Mouse (Mus musculus) intestine, embryonic 14.5 days (tissue): Measurements from ENCODE around the gene Ptpn11. TPM values are rescaled to one million over a fixed set of nuclear protein-coding genes. Genes with fewer than 3 reads are reported as not detected.

ENCODE experiments used
- ATAC-seq: fragments of 200-750 bp; cut with Nextera tagmentation; replicated peaks from 2 replicates; pipeline ENCODE4 v1.8.0; 2017; ENCODE audit warnings: low read depth, moderate number of reproducible peaks, moderate TSS enrichment, moderate library complexity; ENCODE audit not compliant: low FRiP score, low TSS enrichment
- DNase-seq: peaks from one replicate; pipeline ENCODE4 v3.0.0-alpha.2; 2018; ENCODE audit warnings: low spot score
- H3K27ac ChIP-seq: fragments of 300-500 bp; sonication (generic); 2 replicates; pipeline ENCODE4 v1.5.1; 2014; ENCODE audit warnings: low read depth, mild to moderate bottlenecking, control low read depth
- H3K27me3 ChIP-seq: fragments of 300-500 bp; sonication (generic); replicated peaks from 2 replicates; pipeline ENCODE4 v1.6.1; 2014; ENCODE audit warnings: low read length, control low read depth; ENCODE audit not compliant: control insufficient read depth, insufficient read depth
- H3K36me3 ChIP-seq: fragments of 300-500 bp; sonication (generic); 2 replicates; pipeline ENCODE4 v1.6.1; 2014; ENCODE audit warnings: low read length, control low read depth; ENCODE audit not compliant: control insufficient read depth, insufficient read depth
- H3K4me1 ChIP-seq: fragments of 300-500 bp; sonication (generic); replicated peaks from 2 replicates; pipeline ENCODE4 v1.6.1; 2014; ENCODE audit warnings: low read length, control low read depth, mixed read lengths; ENCODE audit not compliant: control insufficient read depth, insufficient read depth
- H3K4me2 ChIP-seq: fragments of 300-500 bp; sonication (generic); 2 replicates; pipeline ENCODE4 v1.6.1; 2014; ENCODE audit warnings: low read length
- H3K4me3 ChIP-seq: fragments of 300-500 bp; sonication (generic); 2 replicates; pipeline ENCODE4 v1.5.1; 2014; ENCODE audit warnings: low read depth, low read length, control low read depth, mixed read lengths
- H3K9ac ChIP-seq: fragments of 300-500 bp; sonication (generic); 2 replicates; pipeline ENCODE4 v1.6.1; 2014; ENCODE audit warnings: mild to moderate bottlenecking, low read length
- H3K9me3 ChIP-seq: fragments of 300-500 bp; sonication (generic); 2 replicates; pipeline ENCODE4 v1.6.1; 2016; ENCODE audit warnings: low read length, control low read depth; ENCODE audit not compliant: control insufficient read depth
- WGBS: fragments of 180-500 bp; shearing (Covaris S2); extraction: QIAGEN DNeasy Blood & Tissue Kit; methylation state at CpG from one replicate; pipeline ENCODE4 v1.1.7; 2014; 5-methylcytosine and 5-hydroxymethylcytosine counted together
- polyA plus RNA-seq: library from polyadenylated mRNA; unstranded; fragments of >200 nt; fragmentation: Nextera tagmentation; extraction: Ambion mirVana; gene quantifications from 2 replicates; pipeline ENCODE4 v1.2.1, GENCODE M21; 2014

Gene Ptpn11
- polyA plus RNA-seq, 1 experiment from 2014 or later: 23.2 TPM

GRCm38 (mm10) chr5:121123399-121123798 is 67.8 kb downstream of the Ptpn11 start:
- Histone ChIP-seq H3K27ac (no peak overlapping the region), H3K9ac (no peak overlapping the region), H3K4me1 (no peaks in the 10 kb centered on the region), H3K4me2 (no peak overlapping the region), H3K9me3 (no peaks in the 10 kb centered on the region), H3K27me3 (no peaks in the 10 kb centered on the region), H3K4me3 (no peak overlapping the region), H3K36me3 (no peaks in the 10 kb centered on the region)
- 77% methylated on average over 5 of the region's 5 CpGs for WGBS
- ATAC-seq (no peak), DNase-seq (no peak)

- H3K4me1 ChIP-seq: 0 out of 2 replicates have a peak, but pooled peaks cover 2% of the 10 kb centered on the region
- no peak overlapping the region for H3K27ac ChIP-seq
- WGBS: 84% methylated on average over 3 of the region's 3 CpGs
- H3K9ac ChIP-seq: no peak overlapping the region
- no peaks in the 10 kb centered on the region for H3K9me3 ChIP-seq
- DNase-seq: no peak
- no peaks in the 10 kb centered on the region for H3K27me3 ChIP-seq
- no peak overlapping the region for H3K4me3 ChIP-seq
- H3K36me3 ChIP-seq: no peaks in the 10 kb centered on the region
- no peak overlapping the region for H3K4me2 ChIP-seq
- ATAC-seq: no peak
Measured at GRCm38 (mm10) chr5:121122577-121122976, 68.6 kb downstream of the Ptpn11 start.

GRCm38 (mm10) chr5:121122036-121122435 is 69.2 kb downstream of the Ptpn11 start:
- 98% methylated on average over 3 of the region's 3 CpGs for WGBS
- H3K27me3 ChIP-seq: no peaks in the 10 kb centered on the region
- no peaks in the 10 kb centered on the region for H3K9me3 ChIP-seq
- no peak for DNase-seq
- H3K4me2 ChIP-seq: no peak overlapping the region
- ATAC-seq: no peak
- no peak overlapping the region for H3K27ac ChIP-seq
- H3K9ac ChIP-seq: no peak overlapping the region
- H3K36me3 ChIP-seq: no peaks in the 10 kb centered on the region
- no peak overlapping the region for H3K4me3 ChIP-seq
- 0 out of 2 replicates have a peak, but pooled peaks cover 2% of the 10 kb centered on the region for H3K4me1 ChIP-seq

GRCm38 (mm10) chr5:121119331-121120034 is 71.7 kb downstream of the Ptpn11 start:
- Histone ChIP-seq H3K27me3 (no peaks in the 10 kb centered on the region), H3K27ac (no peak overlapping the region), H3K9ac (no peak overlapping the region), H3K36me3 (no peaks in the 10 kb centered on the region), H3K4me2 (no peak overlapping the region), H3K4me3 (no peak overlapping the region), H3K9me3 (no peaks in the 10 kb centered on the region), H3K4me1 (0 out of 2 replicates have a peak, but pooled peaks cover 2% of the 10 kb centered on the region)
- ATAC-seq (no peak), DNase-seq (no peak)
- WGBS: 68% methylated on average over 13 of the region's 13 CpGs

GRCm38 (mm10) chr5:121118345-121118744 is 72.9 kb downstream of the Ptpn11 start:
- DNase-seq (no peak), ATAC-seq (no peak)
- Histone ChIP-seq H3K4me3 (no peak overlapping the region), H3K27ac (no peak overlapping the region), H3K27me3 (no peaks in the 10 kb centered on the region), H3K4me2 (no peak overlapping the region), H3K9me3 (no peaks in the 10 kb centered on the region), H3K36me3 (no peaks in the 10 kb centered on the region), H3K9ac (no peak overlapping the region), H3K4me1 (0 out of 2 replicates have a peak, but pooled peaks cover 2% of the 10 kb centered on the region)
- 42% methylated on average over 4 of the region's 4 CpGs for WGBS

- no peaks in the 10 kb centered on the region for H3K27me3 ChIP-seq
Measured at GRCm38 (mm10) chr5:121116941-121117340, 74.3 kb downstream of the Ptpn11 start.

GRCm38 (mm10) chr5:121115391-121116157 is 75.6 kb downstream of the Ptpn11 start:
- H3K4me1 ChIP-seq: 0 out of 2 replicates have a peak, but pooled peaks cover 2% of the 10 kb centered on the region
- no peaks in the 10 kb centered on the region for H3K9me3 ChIP-seq
- 69% methylated on average over 8 of the region's 8 CpGs for WGBS
- no peak overlapping the region for H3K4me3 ChIP-seq
- DNase-seq (no peak), ATAC-seq (no peak)
- H3K36me3 ChIP-seq: no peaks in the 10 kb centered on the region
- no peaks in the 10 kb centered on the region for H3K27me3 ChIP-seq
- no peak overlapping the region for H3K9ac ChIP-seq
- no peak overlapping the region for H3K27ac ChIP-seq
- no peak overlapping the region for H3K4me2 ChIP-seq

More at GRCm38 (mm10) chr5:121116941-121117340, 74.3 kb downstream of the Ptpn11 start:
- no peak overlapping the region for H3K9ac ChIP-seq
- 0 out of 2 replicates have a peak, but pooled peaks cover 2% of the 10 kb centered on the region for H3K4me1 ChIP-seq
- no peaks in the 10 kb centered on the region for H3K9me3 ChIP-seq
- ATAC-seq (no peak), DNase-seq (no peak)
- H3K27ac ChIP-seq: no peak overlapping the region
- 63% methylated on average over 3 of the region's 3 CpGs for WGBS
- no peaks in the 10 kb centered on the region for H3K36me3 ChIP-seq
- H3K4me3 ChIP-seq: no peak overlapping the region
- H3K4me2 ChIP-seq: no peak overlapping the region

- WGBS: 75% methylated on average over 14 of the region's 14 CpGs
- ATAC-seq (no peak), DNase-seq (no peak)
- Histone ChIP-seq H3K9me3 (no peaks in the 10 kb centered on the region), H3K27ac (no peak overlapping the region), H3K4me3 (no peak overlapping the region), H3K9ac (no peak overlapping the region), H3K4me1 (0 out of 2 replicates have a peak, but pooled peaks cover 2% of the 10 kb centered on the region), H3K36me3 (no peaks in the 10 kb centered on the region), H3K4me2 (no peak overlapping the region), H3K27me3 (no peaks in the 10 kb centered on the region)
Measured at GRCm38 (mm10) chr5:121114151-121114550, 77.0 kb downstream of the Ptpn11 start.
